Comparison of ENCODE assay signal across 1 mouse cellular context in genomic region chr9:65636926-65637325, GRCm38 (mm10).
TF ChIP-seq lines count a peak whose summit lies in the region.

No protein-coding gene starts in this region.

TF ChIP-seq in myocyte, 11 proteins besides CTCF, POLR2A, EP300 and RAD21:
- TF ChIP-seq USF1 (IDR thresholded peaks at IDR 0.05; ENCODE audit: low read depth) (no peak), MYOD1 (IDR thresholded peaks at IDR 0.05; ENCODE audit: control insufficient read depth in 1 of 3, insufficient read length in 2 of 3, low read depth in 2 of 3) (peak in 2 of 3 experiments; percentile 28 to 41)
